Mouse (Mus musculus) cortical plate, adult 2 months (tissue): ENCODE results near the gene Uba7. TPM values are rescaled to one million over a fixed set of nuclear protein-coding genes. Genes with fewer than 3 reads are reported as not detected.
A peak's percentile ranks its signal among the peaks of the same experiment; 100 is the strongest.

Experiments used
- H3K27ac ChIP-seq: fragments of 200-500 bp; 2 replicates; pipeline ENCODE4 v1.5.1; 2012; ENCODE audit warnings: low read length, control low read depth, inconsistent platforms; ENCODE audit not compliant: insufficient read depth
- H3K4me1 ChIP-seq: fragments of 200-500 bp; 2 replicates; pipeline ENCODE4 v1.6.1; 2011; ENCODE audit warnings: low read length; ENCODE audit not compliant: control insufficient read depth, insufficient read depth
- H3K4me3 ChIP-seq: fragments of 200-500 bp; 2 replicates; pipeline ENCODE4 v1.5.1; 2011; ENCODE audit warnings: mild to moderate bottlenecking, low read length, control low read depth; ENCODE audit not compliant: insufficient read depth
- CTCF ChIP-seq: fragments of 200-500 bp; IDR thresholded peaks from 2 replicates; pipeline ENCODE4 v1.5.1; 2011; ENCODE audit warnings: mild to moderate bottlenecking, control low read depth, low read length; ENCODE audit not compliant: insufficient read depth; ENCODE audit errors: extremely low read depth
- POLR2A ChIP-seq: fragments of 200-500 bp; IDR thresholded peaks from 2 replicates; pipeline ENCODE4 v1.6.1; 2011; ENCODE audit warnings: mild to moderate bottlenecking, low read length, control low read depth; ENCODE audit not compliant: insufficient read depth; ENCODE audit errors: extremely low read depth
- polyA plus RNA-seq: library from polyadenylated mRNA; depleted of rRNA; stranded (reverse); fragments of >200 nt; gene quantifications from 2 replicates; pipeline ENCODE4 v1.2.3, GENCODE M21; 2012

Gene Uba7
- polyA plus RNA-seq, 1 experiment, result 14.9 TPM

- Histone ChIP-seq H3K4me1 (peaks cover 8% of the 10 kb centered on the region), H3K4me3 (peak overlapping the region; percentile 41; the same call in 1 of the 2 replicates), H3K27ac (no peak overlapping the region)
- no peak for TF ChIP-seq POLR2A
- TF ChIP-seq CTCF, result peak; percentile 91
These were observed 11.1 kb downstream of the Uba7 start for GRCm38 (mm10) chr9:107986376-107986775.

GRCm38 (mm10) chr9:107987950-107988349 is 12.6 kb downstream of the Uba7 start:
- Histone ChIP-seq H3K4me3 (no peak overlapping the region), H3K27ac (no peak overlapping the region), H3K4me1 (no peaks in the 10 kb centered on the region)
- TF ChIP-seq CTCF (no peak), POLR2A (no peak)

GRCm38 (mm10) chr9:107992197-107992596 is 16.9 kb downstream of the Uba7 start, which contains the start of gene Cdhr4:
Gene Cdhr4 (plus strand): TSS chr9:107992497.
- Histone ChIP-seq H3K4me1 (no peaks in the 10 kb centered on the region), H3K27ac (no peak within 1 kb of the TSS), H3K4me3 (no peak within 1 kb of the TSS)
- TF ChIP-seq POLR2A, result no peak

- H3K4me3 ChIP-seq, result no peak overlapping the region
- H3K27ac ChIP-seq, result no peak overlapping the region
- TF ChIP-seq CTCF (no peak), POLR2A (no peak)
- H3K4me1 ChIP-seq, result no peaks in the 10 kb centered on the region
These were observed 17.7 kb downstream of the Uba7 start for GRCm38 (mm10) chr9:107993013-107993412.

DNA sequence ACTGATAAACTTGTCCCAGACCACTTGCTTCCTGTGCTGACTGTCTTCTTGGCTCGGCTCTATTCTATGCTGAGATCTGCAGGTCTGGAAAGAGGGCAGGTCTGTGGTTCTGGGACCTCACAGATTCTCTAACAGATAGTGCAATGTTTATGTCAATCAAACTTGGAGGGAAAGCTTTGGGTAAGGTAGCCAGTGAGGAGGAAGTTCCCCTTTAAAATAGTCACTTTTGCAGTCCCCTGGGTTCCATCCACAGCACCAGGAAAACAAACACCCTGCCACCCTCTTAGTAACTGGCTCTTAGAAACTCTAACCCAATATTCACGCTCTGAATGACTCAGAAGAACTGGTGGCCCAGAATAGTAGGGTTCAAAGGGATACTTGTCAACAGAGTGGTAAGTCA is 19.2 kb downstream of the Uba7 start:
- no peak for TF ChIP-seq CTCF
- TF ChIP-seq POLR2A, result no peak
- no peak overlapping the region for H3K4me3 ChIP-seq
- H3K27ac ChIP-seq, result no peak overlapping the region
- no peaks in the 10 kb centered on the region for H3K4me1 ChIP-seq

DNA sequence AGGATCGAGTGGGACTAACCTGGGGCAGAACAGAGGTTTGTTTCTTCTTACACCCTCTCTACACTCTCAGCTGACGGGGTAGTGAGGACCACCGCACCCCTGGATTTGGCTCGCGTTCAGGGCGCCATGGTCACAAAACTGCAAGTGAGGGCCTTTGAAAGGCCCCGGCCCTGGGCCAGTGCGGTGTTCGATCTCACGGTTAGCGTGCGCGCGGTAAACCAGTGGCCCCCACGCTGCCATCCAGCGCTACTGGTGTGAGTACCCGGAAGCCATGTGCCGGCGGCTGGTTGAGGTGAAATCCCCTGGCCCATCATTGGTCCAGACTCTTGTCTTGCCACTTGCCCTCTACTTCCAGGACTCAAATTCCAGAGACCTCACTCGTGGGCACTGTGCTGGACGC is 20.2 kb downstream of the Uba7 start:
- H3K4me1 ChIP-seq, result no peaks in the 10 kb centered on the region
- TF ChIP-seq CTCF (no peak), POLR2A (no peak)
- H3K4me3 ChIP-seq, result no peak overlapping the region
- no peak overlapping the region for H3K27ac ChIP-seq

DNA sequence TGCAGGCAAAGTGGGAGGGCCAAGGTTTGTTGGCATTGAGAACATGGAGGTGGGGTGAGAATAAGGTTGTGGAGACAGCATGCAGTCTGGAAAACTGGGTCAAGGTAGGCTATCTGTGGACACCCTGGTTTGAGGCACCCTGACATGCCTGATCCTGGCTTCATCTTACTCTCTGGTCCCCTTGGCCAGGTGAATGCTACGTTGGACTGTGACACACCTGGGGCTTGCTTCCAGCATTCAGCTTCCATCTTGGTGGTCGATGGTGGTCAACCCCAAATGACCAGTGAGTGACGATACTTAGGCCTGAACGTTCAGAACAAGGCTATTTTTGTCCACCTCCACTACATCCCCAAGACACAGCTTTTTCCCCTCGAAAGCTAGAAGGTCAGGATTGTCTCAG is 20.7 kb downstream of the Uba7 start, which contains the start of gene Gm20662:
TSS of gene Gm20662 (plus strand) at position 301 of the 400 bp plus-strand sequence.
- H3K27ac ChIP-seq, result no peak within 1 kb of the TSS
- H3K4me1 ChIP-seq, result no peaks in the 10 kb centered on the region
- H3K4me3 ChIP-seq, result no peak within 1 kb of the TSS
- TF ChIP-seq POLR2A, result no peak
- TF ChIP-seq CTCF, result no peak

DNA sequence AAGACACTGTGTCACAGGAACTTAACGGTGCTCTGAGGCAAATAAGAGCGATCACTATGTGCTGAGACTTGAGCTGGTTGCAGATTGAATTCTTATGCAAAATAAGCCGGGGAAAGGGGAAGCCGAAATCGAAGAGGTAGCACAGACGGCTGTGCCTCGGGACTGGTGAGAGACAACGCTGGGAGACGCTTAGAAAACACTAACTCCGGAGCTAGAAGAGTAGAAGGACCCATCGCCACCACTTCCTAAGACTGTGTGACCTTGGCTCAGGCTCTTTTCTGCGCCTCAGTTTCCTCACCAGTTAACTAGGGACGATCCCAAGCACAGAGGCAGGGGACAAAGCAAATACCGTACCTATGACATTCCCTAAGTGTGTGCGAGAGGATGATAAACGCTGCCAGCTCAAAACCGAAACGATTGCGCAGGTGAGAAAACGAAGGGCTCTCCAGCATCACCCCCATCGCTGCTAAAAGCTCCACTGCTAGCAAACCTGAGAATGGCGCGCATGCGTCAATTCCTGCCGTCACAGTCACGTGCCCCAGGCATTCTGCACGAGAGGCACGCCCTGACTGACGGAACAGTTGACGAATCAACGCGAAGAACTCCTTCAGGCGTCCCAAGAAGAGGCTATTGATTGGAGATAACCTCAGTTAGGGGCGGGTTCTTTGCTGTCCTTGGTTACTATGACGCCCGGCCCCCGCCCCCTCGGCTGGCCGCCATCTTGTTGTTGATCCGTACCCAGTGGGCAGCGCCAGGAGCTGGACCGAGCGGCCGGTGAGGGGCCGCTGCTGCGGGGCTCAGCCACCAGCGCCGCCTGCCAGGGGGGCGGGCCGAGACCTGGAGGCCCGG is 26.8 kb downstream of the Uba7 start, which contains the start of gene Ip6k1:
TSS of gene Ip6k1 (plus strand) at position 580 of the 849 bp plus-strand sequence.
- peak within 1 kb of the TSS; percentile 80 for H3K27ac ChIP-seq
- H3K4me1 ChIP-seq, result peaks cover 4% of the 10 kb centered on the region
- peak within 1 kb of the TSS; percentile 55 for H3K4me3 ChIP-seq
- no peak for TF ChIP-seq CTCF
- TF ChIP-seq POLR2A, result peak; percentile 99

DNA sequence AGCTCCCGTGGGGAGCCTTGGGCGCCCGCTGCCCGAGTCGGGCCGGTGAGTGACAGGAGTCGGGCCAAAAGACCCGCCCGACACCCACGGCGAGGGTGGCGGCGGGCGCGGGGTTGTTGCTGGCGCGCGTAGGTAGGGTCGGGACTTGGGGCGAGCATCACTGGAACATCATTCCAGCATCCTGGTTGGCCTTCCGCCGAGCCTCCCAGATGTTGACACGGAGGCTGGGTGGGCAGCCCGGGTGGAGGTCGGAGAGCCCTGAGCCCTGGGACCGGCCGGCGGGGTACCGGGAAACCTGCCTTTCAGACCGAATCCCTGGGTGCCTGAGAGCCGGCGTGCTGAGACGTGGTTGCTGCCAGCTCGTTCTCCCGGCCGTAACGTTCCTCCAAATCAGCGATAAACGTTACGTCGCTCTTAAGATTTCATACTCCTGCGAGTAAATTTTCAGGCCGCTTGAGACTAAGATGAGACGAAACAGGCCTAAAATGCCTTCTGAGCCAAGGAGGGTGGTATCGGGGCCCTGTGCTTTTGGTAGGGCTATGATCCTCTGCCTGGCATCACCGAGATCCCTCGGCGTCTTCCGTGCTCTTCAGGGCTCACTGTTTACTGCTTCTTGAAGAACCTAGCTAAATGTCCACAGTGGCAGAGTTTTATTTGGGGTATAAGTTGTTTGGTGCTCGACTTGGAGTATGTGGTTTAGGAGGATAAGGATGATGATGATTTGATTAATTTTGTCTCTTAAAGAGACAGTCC is 27.6 kb downstream of the Uba7 start:
- Histone ChIP-seq H3K4me3 (peak overlapping the region; percentile 55), H3K27ac (peak overlapping the region; percentile 80), H3K4me1 (peaks cover 7% of the 10 kb centered on the region)
- TF ChIP-seq CTCF (no peak), POLR2A (no peak)
